ENCODE assay signal across 9 mouse cellular contexts in the genomic region with DNA sequence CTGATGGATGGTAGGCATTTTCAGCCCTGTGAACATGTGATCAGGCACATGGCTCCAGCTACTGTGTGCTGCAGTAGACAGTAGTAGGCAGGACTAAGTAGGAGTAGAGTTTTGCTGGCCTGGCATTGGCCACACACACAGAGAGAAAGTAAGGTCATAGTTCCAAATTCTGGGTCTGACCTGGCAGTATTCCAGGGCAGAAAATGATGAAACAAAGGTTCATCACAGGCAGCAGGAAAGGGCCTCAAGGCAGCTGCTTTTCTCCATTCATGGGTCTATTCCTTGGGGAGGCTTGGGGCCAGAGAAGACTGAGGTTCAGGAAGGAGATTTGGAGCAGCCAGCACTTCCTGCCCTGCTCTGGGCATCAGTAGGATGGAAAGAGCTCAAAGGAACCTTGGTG. TPM values are rescaled to one million over a fixed set of nuclear protein-coding genes. Genes with fewer than 3 reads are reported as not detected.
DNase-seq lines count a peak whose midpoint lies in the region.
"Had no signal": no experiment of that assay in that cellular context is flagged by ENCODE, and none has a peak within 500 bp of the region (broad histone marks: within the 10 kb centered on the region; RNA-seq: fewer than 3 reads in every experiment).

No protein-coding gene starts in this region.

- peak; percentile 39 for DNase-seq in heart, postnatal 4 days
- no peak for DNase-seq in heart, adult 11 months
- peak; percentile 56 for DNase-seq in MN1 (ENCODE audit: low spot score)
- DNase-seq in adrenal gland, postnatal 14 days: peak; percentile 59
- peak; percentile 58 for DNase-seq in kidney, postnatal 10 days
- no peak for DNase-seq in thymus, postnatal 14 days
- DNase-seq in testis, postnatal 10 days (ENCODE audit: low spot score): no peak
- DNase-seq: cerebellum, postnatal 25 days; heart, postnatal 36 days had no signal

RNA-seq across cellular contexts. Expression of a gene that starts 5.1 kb away (rescaled TPM):
- total RNA-seq in heart, postnatal 4 days (2021): 10 to 100 TPM; 49.1 to 53.5 TPM
- total RNA-seq in adrenal gland, postnatal 14 days (2021): 33.2 and 36.8 TPM in 2 replicates

RNA-seq across cellular contexts. Expression of a gene that starts 56.2 kb away (rescaled TPM):
- total RNA-seq in heart, postnatal 4 days (2021): 10 to 100 TPM; 44.6 to 47.0 TPM
- 112 and 125 TPM in 2 replicates for total RNA-seq in adrenal gland, postnatal 14 days (2021)

Comparison
In these comparisons a context has a peak if more than half of its experiments do, and no peak if none do; other contexts are left out.
1. DNase-seq: peak in heart, postnatal 4 days (single experiment), MN1 (single experiment), adrenal gland, postnatal 14 days (single experiment) and kidney, postnatal 10 days (single experiment); none in heart, adult 11 months (single experiment), thymus, postnatal 14 days (single experiment) and testis, postnatal 10 days (single experiment).